Mouse (Mus musculus) embryonic facial prominence, embryonic 10.5 days (tissue): ENCODE measurements around the gene Pcnx2. TPM values are rescaled to one million over a fixed set of nuclear protein-coding genes. Genes with fewer than 3 reads are reported as not detected.

Experiments
- DNase-seq: peaks from one replicate; pipeline ENCODE4 v3.0.0-alpha.2; 2017; ENCODE audit warnings: low spot score
- H3K27ac ChIP-seq: fragments of 300-500 bp; sonication (generic); replicated peaks from 2 replicates; pipeline ENCODE4 v1.5.1; 2016; ENCODE audit warnings: mild to moderate bottlenecking
- H3K27me3 ChIP-seq: fragments of 300-500 bp; sonication (generic); replicated peaks from 2 replicates; pipeline ENCODE4 v1.6.1; 2016; ENCODE audit warnings: low read depth, mild to moderate bottlenecking; ENCODE audit not compliant: poor library complexity, severe bottlenecking
- H3K36me3 ChIP-seq: fragments of 300-500 bp; sonication (generic); replicated peaks from 2 replicates; pipeline ENCODE4 v1.6.1; 2016; ENCODE audit warnings: mild to moderate bottlenecking, moderate library complexity
- H3K4me1 ChIP-seq: fragments of 300-500 bp; sonication (generic); 2 replicates; pipeline ENCODE4 v1.6.1; 2016
- H3K4me3 ChIP-seq: fragments of 300-500 bp; sonication (generic); 2 replicates; pipeline ENCODE4 v1.5.1; 2016; ENCODE audit warnings: mild to moderate bottlenecking, moderate library complexity
- H3K9me3 ChIP-seq: fragments of 300-500 bp; sonication (generic); 2 replicates; pipeline ENCODE4 v1.6.1; 2016; ENCODE audit warnings: mild to moderate bottlenecking
- WGBS: fragments of 180-500 bp; shearing (Covaris S2); methylation state at CpG from one replicate; pipeline ENCODE4 v1.1.7; 2016; 5-methylcytosine and 5-hydroxymethylcytosine counted together
- polyA plus RNA-seq: library from polyadenylated mRNA; unstranded; fragments of >200 nt; fragmentation: Nextera tagmentation; extraction: Ambion mirVana; gene quantifications from 2 replicates; pipeline ENCODE4 v1.2.1, GENCODE M21; 2016

The Pcnx2 gene
- polyA plus RNA-seq, 1 experiment from 2014 or later: 0.15 TPM

- Histone ChIP-seq H3K9me3 (no peaks in the 10 kb centered on the region), H3K36me3 (no peaks in the 10 kb centered on the region), H3K27me3 (0 out of 2 replicates have a peak, but pooled peaks cover 8% of the 10 kb centered on the region), H3K4me1 (no peaks in the 10 kb centered on the region), H3K27ac (no peak overlapping the region), H3K4me3 (no peak overlapping the region)
- no peak for DNase-seq
- 76% methylated on average over 4 of the region's 4 CpGs for WGBS
Measured at GRCm38 (mm10) chr8:125849181-125849580, 48.9 kb downstream of the Pcnx2 start.

- no peaks in the 10 kb centered on the region for H3K9me3 ChIP-seq
- H3K27ac ChIP-seq: no peak overlapping the region
- DNase-seq: no peak
- H3K36me3 ChIP-seq: no peaks in the 10 kb centered on the region
- H3K27me3 ChIP-seq: no peaks in the 10 kb centered on the region
- no peak overlapping the region for H3K4me3 ChIP-seq
- 80% methylated on average over 12 of the region's 12 CpGs for WGBS
- H3K4me1 ChIP-seq: 0 out of 2 replicates have a peak, but pooled peaks cover 2% of the 10 kb centered on the region
Measured at GRCm38 (mm10) chr8:125847842-125848241, 50.3 kb downstream of the Pcnx2 start.

GRCm38 (mm10) chr8:125845281-125845680 is 52.8 kb downstream of the Pcnx2 start:
- Histone ChIP-seq H3K4me3 (no peak overlapping the region), H3K4me1 (peaks cover 10% of the 10 kb centered on the region), H3K9me3 (no peaks in the 10 kb centered on the region), H3K27ac (no peak overlapping the region), H3K27me3 (no peaks in the 10 kb centered on the region), H3K36me3 (no peaks in the 10 kb centered on the region)
- no peak for DNase-seq
- WGBS: 96% methylated on average over 16 of the region's 16 CpGs

GRCm38 (mm10) chr8:125843122-125843836 is 54.8 kb downstream of the Pcnx2 start:
- Histone ChIP-seq H3K4me1 (peaks cover 10% of the 10 kb centered on the region), H3K27ac (no peak overlapping the region), H3K36me3 (no peaks in the 10 kb centered on the region), H3K27me3 (no peaks in the 10 kb centered on the region), H3K4me3 (no peak overlapping the region), H3K9me3 (no peaks in the 10 kb centered on the region)
- DNase-seq: no peak
- 75% methylated on average over 15 of the region's 15 CpGs for WGBS

- H3K27ac ChIP-seq: no peak overlapping the region
- H3K27me3 ChIP-seq: no peaks in the 10 kb centered on the region
- 45% methylated on average over 7 of the region's 7 CpGs for WGBS
- DNase-seq: no peak
- H3K4me3 ChIP-seq: no peak overlapping the region
- peaks cover 10% of the 10 kb centered on the region for H3K4me1 ChIP-seq
- H3K36me3 ChIP-seq: no peaks in the 10 kb centered on the region
- no peaks in the 10 kb centered on the region for H3K9me3 ChIP-seq
Measured at GRCm38 (mm10) chr8:125842158-125842557, 56.0 kb downstream of the Pcnx2 start.

- Histone ChIP-seq H3K27me3 (0 out of 2 replicates have a peak, but pooled peaks cover 3% of the 10 kb centered on the region), H3K27ac (no peak overlapping the region), H3K4me3 (no peak overlapping the region), H3K36me3 (no peaks in the 10 kb centered on the region), H3K4me1 (peaks cover 6% of the 10 kb centered on the region; the same call in 1 of the 2 replicates), H3K9me3 (no peaks in the 10 kb centered on the region)
- WGBS: 42% methylated on average over 2 of the region's 2 CpGs
- DNase-seq: peak; percentile 24
Measured at GRCm38 (mm10) chr8:125824688-125825087, 73.4 kb downstream of the Pcnx2 start.

GRCm38 (mm10) chr8:125823719-125824118 is 74.4 kb downstream of the Pcnx2 start:
- no peak overlapping the region for H3K4me3 ChIP-seq
- WGBS: 76% methylated on average over 12 of the region's 12 CpGs

GRCm38 (mm10) chr8:125822065-125822464 is 76.1 kb downstream of the Pcnx2 start:
- DNase-seq: no peak
- H3K27me3 ChIP-seq: 0 out of 2 replicates have a peak, but pooled peaks cover 3% of the 10 kb centered on the region
- no peak overlapping the region for H3K4me3 ChIP-seq
- no peaks in the 10 kb centered on the region for H3K9me3 ChIP-seq
- H3K36me3 ChIP-seq: no peaks in the 10 kb centered on the region
- peaks cover 6% of the 10 kb centered on the region; the same call in 1 of the 2 replicates for H3K4me1 ChIP-seq
- 92% methylated on average over 14 of the region's 14 CpGs for WGBS
- no peak overlapping the region for H3K27ac ChIP-seq

More at GRCm38 (mm10) chr8:125823719-125824118, 74.4 kb downstream of the Pcnx2 start:
- peaks cover 6% of the 10 kb centered on the region; the same call in 1 of the 2 replicates for H3K4me1 ChIP-seq
- no peak for DNase-seq
- H3K27me3 ChIP-seq: 0 out of 2 replicates have a peak, but pooled peaks cover 3% of the 10 kb centered on the region
- H3K27ac ChIP-seq: no peak overlapping the region
- no peaks in the 10 kb centered on the region for H3K9me3 ChIP-seq
- no peaks in the 10 kb centered on the region for H3K36me3 ChIP-seq

- Histone ChIP-seq H3K27ac (no peak overlapping the region), H3K9me3 (no peaks in the 10 kb centered on the region), H3K4me1 (peaks cover 14% of the 10 kb centered on the region), H3K36me3 (no peaks in the 10 kb centered on the region), H3K27me3 (0 out of 2 replicates have a peak, but pooled peaks cover 3% of the 10 kb centered on the region), H3K4me3 (no peak overlapping the region)
- DNase-seq: no peak
- WGBS: 89% methylated on average over 7 of the region's 7 CpGs
Measured at GRCm38 (mm10) chr8:125819797-125820196, 78.3 kb downstream of the Pcnx2 start.

- Histone ChIP-seq H3K9me3 (no peaks in the 10 kb centered on the region), H3K36me3 (no peaks in the 10 kb centered on the region), H3K4me3 (no peak overlapping the region), H3K27ac (no peak overlapping the region), H3K4me1 (peaks cover 13% of the 10 kb centered on the region), H3K27me3 (0 out of 2 replicates have a peak, but pooled peaks cover 3% of the 10 kb centered on the region)
- no peak for DNase-seq
- 86% methylated on average over 9 of the region's 9 CpGs for WGBS
Measured at GRCm38 (mm10) chr8:125818796-125819195, 79.3 kb downstream of the Pcnx2 start.

- Histone ChIP-seq H3K4me3 (no peak overlapping the region), H3K4me1 (peaks cover 8% of the 10 kb centered on the region), H3K27ac (no peak overlapping the region), H3K27me3 (no peaks in the 10 kb centered on the region), H3K9me3 (no peaks in the 10 kb centered on the region), H3K36me3 (no peaks in the 10 kb centered on the region)
- no peak for DNase-seq
- WGBS: 74% methylated on average over 5 of the region's 5 CpGs
Measured at GRCm38 (mm10) chr8:125816742-125817141, 81.4 kb downstream of the Pcnx2 start.

- no peaks in the 10 kb centered on the region for H3K4me1 ChIP-seq
- H3K27me3 ChIP-seq: no peaks in the 10 kb centered on the region
- no peak for DNase-seq
- no peaks in the 10 kb centered on the region for H3K36me3 ChIP-seq
- 92% methylated on average over 6 of the region's 6 CpGs for WGBS
- no peaks in the 10 kb centered on the region for H3K9me3 ChIP-seq
- no peak overlapping the region; the same call in 1 of the 2 replicates for H3K27ac ChIP-seq
- no peak overlapping the region for H3K4me3 ChIP-seq
Measured at GRCm38 (mm10) chr8:125808826-125809225, 89.3 kb downstream of the Pcnx2 start.

- no peak overlapping the region for H3K4me3 ChIP-seq
- H3K36me3 ChIP-seq: no peaks in the 10 kb centered on the region
- 85% methylated on average over 12 of the region's 12 CpGs for WGBS
- H3K9me3 ChIP-seq: no peaks in the 10 kb centered on the region
- no peak overlapping the region for H3K27ac ChIP-seq
- H3K27me3 ChIP-seq: no peaks in the 10 kb centered on the region
- no peak for DNase-seq
- no peaks in the 10 kb centered on the region for H3K4me1 ChIP-seq
Measured at GRCm38 (mm10) chr8:125807905-125808310, 90.2 kb downstream of the Pcnx2 start.
